Mouse (Mus musculus) brown adipose tissue, adult 24 weeks (tissue): ENCODE results near the gene Lekr1. TPM values are rescaled to one million over a fixed set of nuclear protein-coding genes. Genes with fewer than 3 reads are reported as not detected.

ENCODE experiments used
- polyA plus RNA-seq: library from polyadenylated mRNA; stranded (reverse); fragments of >200 nt; gene quantifications from 2 replicates; pipeline ENCODE4 v1.2.4, GENCODE M21; 2012; ENCODE audit not compliant: missing spikeins, insufficient read depth, insufficient read length

The Lekr1 gene
- polyA plus RNA-seq, 1 experiment = 7.6 TPM

Other genes with a start within 250 kb of the Lekr1 start
- gene Tiparp, start 137.8 kb upstream of the Lekr1 start, polyA plus RNA-seq = 33.6 and 36.1 TPM in 2 replicates